Mouse (Mus musculus) liver, postnatal 0 days (tissue): ENCODE data around the gene Wdr38. TPM values are rescaled to one million over a fixed set of nuclear protein-coding genes. Genes with fewer than 3 reads are reported as not detected.

ENCODE experiments used
- ATAC-seq: fragments of 200-750 bp; cut with Nextera tagmentation; 2 replicates; pipeline ENCODE4 v1.8.0; 2017; ENCODE audit warnings: mild to moderate bottlenecking, moderate library complexity
- DNase-seq: peaks from one replicate; pipeline ENCODE4 v3.0.0-alpha.2; 2016
- H3K27ac ChIP-seq: fragments of 300-500 bp; sonication (generic); 2 replicates; pipeline ENCODE4 v1.5.1; 2014; ENCODE audit warnings: antibody characterized with exemption, moderate library complexity, mild to moderate bottlenecking, low read depth
- H3K27me3 ChIP-seq: fragments of 300-500 bp; sonication (generic); 2 replicates; pipeline ENCODE4 v1.6.1; 2014; ENCODE audit warnings: low read length, control low read depth, mixed read lengths; ENCODE audit not compliant: insufficient read depth
- H3K36me3 ChIP-seq: fragments of 300-500 bp; sonication (generic); replicated peaks from 2 replicates; pipeline ENCODE4 v1.6.1; 2014; ENCODE audit warnings: mild to moderate bottlenecking, control low read depth, low read length, moderate library complexity, mixed read lengths; ENCODE audit not compliant: insufficient read depth
- H3K4me1 ChIP-seq: fragments of 300-500 bp; sonication (generic); 2 replicates; pipeline ENCODE4 v1.6.1; 2014; ENCODE audit warnings: antibody characterized with exemption, mild to moderate bottlenecking, control low read depth; ENCODE audit not compliant: insufficient read depth
- H3K4me2 ChIP-seq: fragments of 300-500 bp; sonication (generic); 2 replicates; pipeline ENCODE4 v1.6.1; 2014; ENCODE audit warnings: low read depth, mild to moderate bottlenecking, low read length, moderate library complexity, mixed read lengths
- H3K4me3 ChIP-seq: fragments of 300-500 bp; sonication (generic); 2 replicates; pipeline ENCODE4 v1.5.1; 2014; ENCODE audit warnings: low read depth, low read length
- H3K9ac ChIP-seq: fragments of 300-500 bp; sonication (generic); replicated peaks from 2 replicates; pipeline ENCODE4 v1.6.1; 2014; ENCODE audit warnings: mild to moderate bottlenecking, moderate library complexity
- H3K9me3 ChIP-seq: fragments of 300-500 bp; sonication (generic); 2 replicates; pipeline ENCODE4 v1.6.1; 2016; ENCODE audit warnings: mild to moderate bottlenecking, control low read depth, low read length, mixed read lengths
- CTCF ChIP-seq: sonication (generic); IDR thresholded peaks from 2 replicates; pipeline ENCODE4 v1.5.1; 2016; ENCODE audit warnings: antibody characterized with exemption, low read depth
- EP300 ChIP-seq: IDR thresholded peaks from 2 replicates; pipeline ENCODE4 v1.6.1; 2016; ENCODE audit warnings: antibody characterized with exemption, low read depth, mild to moderate bottlenecking
- WGBS: fragments of 180-500 bp; shearing (Covaris S2); extraction: QIAGEN DNeasy Blood & Tissue Kit; methylation state at CpG from one replicate; pipeline ENCODE4 v1.1.7; 2014; ENCODE audit not compliant: insufficient replicate concordance; 5-methylcytosine and 5-hydroxymethylcytosine counted together
- polyA plus RNA-seq: library from polyadenylated mRNA; unstranded; fragments of >200 nt; fragmentation: Nextera tagmentation; extraction: Ambion mirVana; gene quantifications from 2 replicates; pipeline ENCODE4 v1.2.1, GENCODE M21; 2015

Gene Wdr38
- polyA plus RNA-seq, 1 experiment from 2014 or later: 0.60 TPM

DNA sequence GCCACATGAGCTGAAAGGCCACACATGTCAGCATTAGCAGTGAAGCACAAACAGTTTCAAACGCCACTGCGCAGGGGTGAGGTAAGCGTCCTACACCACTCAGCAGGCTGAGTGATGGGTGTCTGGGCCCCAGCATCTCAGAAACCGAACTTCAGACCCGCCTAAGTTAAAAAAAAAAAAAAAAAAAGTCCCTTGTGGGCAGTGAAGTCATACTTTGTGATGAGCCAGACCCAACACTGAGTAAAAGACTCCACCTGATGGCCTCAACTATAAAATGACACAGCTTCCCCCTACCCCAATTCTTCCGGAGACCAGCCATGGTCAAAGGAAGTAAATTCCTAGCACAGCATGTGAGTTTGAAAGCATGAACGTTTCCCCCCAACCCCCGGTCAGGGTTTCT, 5.8 kb downstream of the Wdr38 start:
- 28% methylated on average over 8 of the region's 8 CpGs for WGBS
- peak overlapping the region; percentile 87; the same call in 1 of the 2 replicates for H3K27ac ChIP-seq
- no peaks in the 10 kb centered on the region for H3K27me3 ChIP-seq
- H3K4me1 ChIP-seq: peaks cover 43% of the 10 kb centered on the region
- peaks cover 39% of the 10 kb centered on the region for H3K36me3 ChIP-seq
- peak overlapping the region; percentile 93 for H3K4me3 ChIP-seq
- H3K9me3 ChIP-seq: no peaks in the 10 kb centered on the region
- H3K4me2 ChIP-seq: peak overlapping the region; percentile 92
- ATAC-seq (no peak), DNase-seq (no peak)
- peak overlapping the region; percentile 89 for H3K9ac ChIP-seq
- TF ChIP-seq EP300 (no peak), CTCF (no peak)

DNA sequence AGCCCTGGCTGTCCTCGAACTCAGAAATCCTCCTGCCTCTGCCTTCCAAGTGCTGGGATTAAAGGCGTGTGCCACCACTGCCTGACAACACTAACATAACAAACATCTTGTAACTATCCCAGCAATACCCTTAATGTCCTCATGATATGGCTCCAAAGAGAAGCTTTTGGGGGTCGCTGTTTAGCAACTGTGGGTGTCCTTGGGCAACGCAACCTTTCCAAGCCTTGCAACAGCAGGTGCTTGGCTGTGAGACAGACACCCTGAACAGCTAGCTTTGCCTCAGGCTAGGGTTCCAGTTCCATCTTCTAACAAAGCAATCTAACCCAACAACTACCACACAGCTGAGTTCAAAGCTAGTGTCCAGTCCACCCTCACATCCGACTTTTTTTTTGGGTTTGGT, 6.2 kb downstream of the Wdr38 start:
- DNase-seq (no peak), ATAC-seq (no peak)
- no peak for TF ChIP-seq EP300
- no peak for TF ChIP-seq CTCF
- peak overlapping the region; percentile 89 for H3K9ac ChIP-seq
- no peaks in the 10 kb centered on the region for H3K27me3 ChIP-seq
- H3K36me3 ChIP-seq: peaks cover 39% of the 10 kb centered on the region
- H3K9me3 ChIP-seq: no peaks in the 10 kb centered on the region
- WGBS: 43% methylated on average over 5 of the region's 5 CpGs
- H3K4me3 ChIP-seq: peak overlapping the region; percentile 93
- H3K4me2 ChIP-seq: peak overlapping the region; percentile 92
- peak overlapping the region; percentile 87; the same call in 1 of the 2 replicates for H3K27ac ChIP-seq
- peaks cover 41% of the 10 kb centered on the region for H3K4me1 ChIP-seq

DNA sequence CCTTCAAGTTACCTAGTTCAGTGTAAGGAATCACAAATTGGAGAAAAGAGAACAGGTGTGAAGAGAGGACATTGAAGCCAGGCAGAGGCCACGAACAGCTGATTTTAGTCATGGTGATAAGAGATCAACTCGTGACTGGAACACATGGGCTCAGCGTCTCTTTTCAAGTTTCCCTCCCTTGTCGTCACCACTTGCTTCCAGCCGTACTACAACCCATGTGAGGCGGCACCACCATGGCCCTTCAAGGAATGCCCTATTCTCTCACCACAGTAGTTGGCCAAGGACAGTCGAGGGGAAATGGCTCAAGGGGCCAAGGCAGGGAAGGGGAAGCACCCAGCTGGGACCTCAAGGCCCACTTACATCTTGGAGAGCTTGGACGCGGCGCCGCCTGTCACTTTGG, 7.1 kb downstream of the Wdr38 start:
- TF ChIP-seq CTCF: no peak
- TF ChIP-seq EP300: no peak
- peak overlapping the region; percentile 92 for H3K4me2 ChIP-seq
- peak; percentile 52 for DNase-seq
- peak overlapping the region; percentile 87 for H3K27ac ChIP-seq
- peaks cover 39% of the 10 kb centered on the region for H3K36me3 ChIP-seq
- peak; percentile 8; the same call in 1 of the 2 replicates for ATAC-seq
- no peaks in the 10 kb centered on the region for H3K27me3 ChIP-seq
- peak overlapping the region; percentile 89 for H3K9ac ChIP-seq
- no peaks in the 10 kb centered on the region for H3K9me3 ChIP-seq
- peak overlapping the region; percentile 93 for H3K4me3 ChIP-seq
- WGBS: 0% methylated on average over 11 of the region's 11 CpGs
- H3K4me1 ChIP-seq: peaks cover 50% of the 10 kb centered on the region

DNA sequence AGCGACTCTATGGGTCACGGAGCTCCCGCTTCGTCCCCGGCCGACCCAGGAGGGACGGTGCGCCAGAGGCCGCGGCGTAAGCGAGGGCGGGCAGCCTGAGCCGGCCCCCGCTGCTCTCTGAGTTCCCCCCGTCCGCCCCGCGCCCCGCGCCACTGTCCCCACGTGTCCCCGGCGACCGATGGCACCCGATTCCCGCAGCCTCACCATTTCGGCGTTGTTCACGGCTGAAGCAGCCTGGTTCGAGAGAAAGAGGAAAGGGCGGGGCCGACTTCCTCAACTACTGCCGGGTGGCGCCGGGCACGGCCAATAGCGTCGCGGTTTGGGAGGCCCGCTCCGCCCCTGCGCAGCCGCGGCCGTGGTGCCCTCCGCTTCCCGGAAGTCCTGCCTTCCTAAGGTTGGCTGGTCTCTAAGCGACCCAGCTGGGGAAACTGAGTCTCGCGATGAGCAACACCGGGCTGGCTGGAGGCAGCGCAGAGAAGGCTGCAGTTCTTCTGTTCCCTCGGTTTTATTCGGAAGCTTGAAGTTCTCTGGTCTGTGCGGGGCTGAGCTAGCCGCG, 7.7 kb downstream of the Wdr38 start, which contains the start of gene Arpc5l:
Gene Arpc5l (plus strand): TSS at position 469 of the 556 bp plus-strand sequence.
- under 1% methylated on average over 53 of the region's 58 CpGs for WGBS

DNA sequence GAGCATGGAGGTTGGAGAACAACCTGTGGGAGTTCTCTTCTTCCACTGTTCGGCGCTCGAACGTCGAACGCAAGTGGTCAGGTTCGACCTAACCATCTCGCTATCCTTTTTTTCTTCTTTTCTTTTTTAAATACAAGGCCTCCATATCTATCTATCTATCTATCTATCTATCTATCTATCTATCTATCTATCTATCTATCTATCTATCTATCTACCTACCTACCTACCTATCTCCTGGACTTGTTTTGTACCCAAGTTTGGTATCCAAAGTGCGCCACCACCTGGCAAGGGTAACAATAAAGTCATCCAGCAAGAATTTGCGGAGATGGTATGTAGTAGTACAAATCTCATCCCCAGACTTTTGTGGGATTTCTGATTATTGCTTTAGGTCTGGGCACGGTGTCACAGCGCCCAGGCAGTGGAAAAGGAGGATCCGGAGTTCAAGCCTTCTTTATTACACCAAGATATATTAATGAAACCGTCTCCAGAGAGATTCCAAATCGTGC, 8.4 kb downstream of the Wdr38 start, which contains the start of gene Rpl35:
Gene Rpl35 (minus strand): TSS at position 51 of the 506 bp plus-strand sequence.
- peak within 1 kb of the TSS; percentile 93 for H3K4me3 ChIP-seq
- peak within 1 kb of the TSS; percentile 87 for H3K27ac ChIP-seq
- no peaks in the 10 kb centered on the region for H3K27me3 ChIP-seq
- DNase-seq (peak; percentile 75), ATAC-seq (no peak)
- H3K9ac ChIP-seq: peak within 1 kb of the TSS; percentile 89
- peak; percentile 62 for TF ChIP-seq CTCF
- no peak for TF ChIP-seq EP300
- H3K36me3 ChIP-seq: peaks cover 28% of the 10 kb centered on the region
- 10% methylated on average over 15 of the region's 15 CpGs for WGBS
- no peaks in the 10 kb centered on the region for H3K9me3 ChIP-seq
- peaks cover 59% of the 10 kb centered on the region for H3K4me1 ChIP-seq
- peak within 1 kb of the TSS; percentile 92 for H3K4me2 ChIP-seq

More for the DNA sequence above, 7.7 kb downstream of the Wdr38 start, which contains the start of gene Arpc5l:
- TF ChIP-seq CTCF (no peak), EP300 (no peak)
- H3K4me1 ChIP-seq: peaks cover 54% of the 10 kb centered on the region
- no peaks in the 10 kb centered on the region for H3K9me3 ChIP-seq
- peak within 1 kb of the TSS; percentile 89 for H3K9ac ChIP-seq
- peak within 1 kb of the TSS; percentile 87 for H3K27ac ChIP-seq
- DNase-seq (peak; percentile 94), ATAC-seq (peak; percentile 80)
- H3K27me3 ChIP-seq: no peaks in the 10 kb centered on the region
- H3K36me3 ChIP-seq: peaks cover 35% of the 10 kb centered on the region
- peak within 1 kb of the TSS; percentile 93 for H3K4me3 ChIP-seq
- H3K4me2 ChIP-seq: peak within 1 kb of the TSS; percentile 92

DNA sequence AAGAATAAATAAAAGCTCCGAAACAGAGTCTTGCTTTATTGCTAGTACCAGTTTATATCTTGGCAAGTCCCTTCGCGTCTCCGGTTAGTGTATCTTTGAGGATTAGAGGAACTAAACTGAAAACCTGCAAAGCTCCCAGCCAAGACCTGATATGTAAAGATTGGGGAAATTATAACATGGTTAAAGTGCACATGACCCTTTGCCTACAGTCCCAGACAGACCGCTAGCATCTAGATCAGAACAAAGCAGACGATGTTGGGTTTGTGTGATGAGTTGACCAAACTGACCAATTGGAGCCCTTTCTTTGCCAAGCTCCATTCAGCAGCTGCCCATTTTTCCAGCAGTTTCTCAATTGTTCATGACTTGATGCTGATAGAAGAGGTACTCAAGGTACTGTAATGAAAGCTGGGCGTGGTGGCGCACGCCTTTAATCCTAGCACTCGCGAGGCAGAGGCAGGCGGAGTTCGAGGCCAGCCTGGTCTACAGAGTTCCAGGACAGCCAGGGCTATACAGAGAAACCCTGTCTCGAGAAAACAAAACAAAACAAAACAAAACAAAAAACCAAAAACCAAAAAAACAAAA, 9.0 kb downstream of the Wdr38 start:
- no peak overlapping the region for H3K27ac ChIP-seq
- DNase-seq (no peak), ATAC-seq (no peak)
- peak overlapping the region; percentile 92 for H3K4me2 ChIP-seq
- H3K4me1 ChIP-seq: peaks cover 65% of the 10 kb centered on the region
- peak overlapping the region; percentile 93; the same call in 1 of the 2 replicates for H3K4me3 ChIP-seq
- H3K9me3 ChIP-seq: no peaks in the 10 kb centered on the region
- WGBS: 81% methylated on average over 14 of the region's 14 CpGs
- H3K9ac ChIP-seq: 0 out of 2 replicates have a peak overlapping the region, but pooled peaks have one; percentile 16
- TF ChIP-seq EP300 (no peak), CTCF (no peak)
- H3K36me3 ChIP-seq: peaks cover 26% of the 10 kb centered on the region
- no peaks in the 10 kb centered on the region for H3K27me3 ChIP-seq
